Mouse (Mus musculus) T-cell, adult 2 months (primary cell): ENCODE measurements around the gene Arrdc4.

Experiments used
- DNase-seq: peaks from one replicate; pipeline ENCODE4 v3.0.0; 2022; ENCODE audit warnings: low spot score

Gene Arrdc4

DNA sequence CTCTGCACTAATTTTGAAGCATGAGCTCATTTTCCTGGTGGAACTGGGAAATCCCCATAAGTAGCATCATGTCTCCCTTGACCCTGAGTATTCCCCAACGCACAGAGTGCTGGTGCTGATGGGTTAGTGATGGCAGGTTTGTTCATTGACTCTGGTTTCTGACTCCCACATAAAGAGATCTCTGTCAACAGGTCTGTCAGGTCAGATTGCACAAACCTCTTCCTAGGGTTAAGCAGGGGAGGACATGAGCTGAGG lies 39.8 kb downstream of the Arrdc4 start:
- DNase-seq = no peak

DNA sequence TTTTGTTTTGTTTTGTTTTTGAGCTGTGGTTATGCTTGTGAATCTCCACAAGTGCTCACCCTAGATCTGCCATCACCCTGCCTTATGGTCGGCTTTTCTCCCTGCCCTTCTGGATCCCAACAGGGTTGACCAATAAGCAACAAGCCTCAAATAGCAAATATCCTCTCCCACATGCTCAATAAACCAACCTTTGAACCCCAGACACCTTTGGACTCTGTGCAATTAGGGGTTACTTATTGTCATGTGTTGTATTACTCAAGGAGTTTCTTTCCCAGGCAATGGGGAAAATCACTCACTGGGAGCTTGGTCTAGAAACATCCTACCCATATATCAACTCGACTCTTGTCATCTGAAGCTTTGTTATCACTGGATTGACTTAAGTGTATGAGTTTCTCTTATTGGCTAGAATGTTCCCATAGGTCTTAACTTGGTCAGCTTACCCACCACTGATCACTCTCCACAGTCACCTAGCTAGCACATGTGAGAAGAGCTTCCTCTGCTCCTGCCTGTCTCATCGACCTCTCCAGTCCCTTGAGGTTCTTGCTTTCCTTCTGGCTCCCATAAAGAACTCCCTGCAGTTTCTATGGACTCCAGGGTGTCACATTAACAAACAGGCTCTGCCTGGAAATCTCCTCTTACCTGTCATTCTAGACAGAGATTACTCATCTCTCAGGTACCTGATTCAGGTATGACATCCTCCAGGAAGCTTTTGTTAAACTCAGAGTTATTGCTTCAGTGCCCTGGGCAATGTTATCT lies 40.3 kb downstream of the Arrdc4 start:
- no peak for DNase-seq

DNA sequence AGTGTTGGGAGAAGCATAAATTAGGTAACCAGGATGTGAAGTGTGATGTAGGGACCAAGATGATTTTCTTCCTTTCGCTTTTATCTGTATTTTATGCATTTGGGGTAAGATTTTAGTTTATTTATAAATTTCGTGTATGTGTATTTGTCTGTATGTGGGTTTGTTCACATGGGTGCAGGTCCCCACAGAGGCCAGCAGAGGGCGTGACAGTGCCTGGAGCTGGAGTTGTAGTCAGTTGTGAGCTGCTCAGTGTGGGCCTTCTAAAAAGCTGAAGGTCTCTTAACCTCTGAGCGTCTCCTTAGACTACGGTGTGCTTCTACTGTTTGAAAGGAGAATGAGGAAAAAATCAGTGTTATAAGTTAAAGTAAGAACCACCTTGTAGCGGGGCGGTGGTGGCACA lies 43.9 kb downstream of the Arrdc4 start:
- no peak for DNase-seq

GRCm38 (mm10) chr7:68697313-68697712 lies 51.7 kb downstream of the Arrdc4 start:
- no peak for DNase-seq

GRCm38 (mm10) chr7:68696908-68697307 lies 52.1 kb downstream of the Arrdc4 start:
- DNase-seq = no peak

DNA sequence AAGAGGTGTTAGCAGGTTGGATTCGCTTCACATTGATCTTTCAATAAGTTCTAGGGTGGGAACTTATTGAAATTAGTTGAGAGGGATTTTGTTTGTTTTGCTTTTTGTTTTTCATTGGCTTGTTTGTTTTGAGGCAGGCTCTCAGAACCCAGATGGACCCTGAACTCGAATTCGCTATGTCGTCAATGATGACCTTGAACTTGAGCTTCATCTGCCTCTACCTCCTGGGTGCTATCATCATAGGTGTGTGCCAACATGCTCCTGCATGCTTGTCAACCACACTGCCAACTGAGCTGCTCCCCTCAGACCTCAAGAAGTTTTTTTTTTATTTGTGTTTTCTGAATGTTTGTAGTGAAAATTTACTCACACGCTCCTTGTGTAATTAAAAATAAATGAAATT lies 52.6 kb downstream of the Arrdc4 start:
- no peak for DNase-seq

- DNase-seq = no peak
These were observed 56.3 kb downstream of the Arrdc4 start for GRCm38 (mm10) chr7:68692731-68693130.

GRCm38 (mm10) chr7:68691454-68691853 lies 57.6 kb downstream of the Arrdc4 start:
- no peak for DNase-seq

DNA sequence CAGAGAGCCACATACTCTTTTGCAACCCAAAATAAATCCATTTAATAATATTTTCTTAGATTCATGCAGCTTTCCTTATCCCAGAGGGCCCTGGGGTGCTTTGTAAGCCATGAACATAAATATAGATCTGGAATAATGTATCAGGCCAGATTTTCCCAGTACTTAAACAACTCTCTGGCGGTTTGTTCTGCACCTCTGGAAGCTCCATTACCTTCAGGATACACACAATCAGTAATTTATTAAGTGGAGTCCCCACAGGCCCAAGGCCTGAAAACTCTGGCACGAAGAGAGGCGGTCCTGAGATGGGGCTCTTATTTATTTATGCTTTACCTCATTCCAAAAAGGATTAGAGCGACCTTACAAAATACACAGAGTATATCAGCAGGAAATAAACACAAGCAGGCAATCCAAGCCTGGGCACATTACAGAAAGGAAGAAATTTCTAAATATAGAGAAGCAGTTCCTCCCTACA lies 61.9 kb downstream of the Arrdc4 start:
- DNase-seq = no peak
